Mouse (Mus musculus): Measurements from ENCODE around the gene Znrd1. TPM values are rescaled to one million over a fixed set of nuclear protein-coding genes. Genes with fewer than 3 reads are reported as not detected.

Znrd1 gene
- polyA plus RNA-seq (2012; rRNA removed) (73.7 and 81.6 TPM in 2 replicates), polyA plus RNA-seq (2014; fragmentation: Nextera tagmentation; extraction: Ambion mirVana) (103 and 108 TPM in 2 replicates)

GRCm38 (mm10) chr17:36957999-36958743 is at the start of gene Znrd1, which contains the start of gene Znrd1as:
TSS of gene Znrd1 (minus strand) at chr17:36958559.
TSS of gene Znrd1as (plus strand) at chr17:36958592.
- Histone ChIP-seq H3K27ac (replicated peaks; ENCODE audit: low read depth, low read length) (peak within 1 kb of the TSS; percentile 82), H3K9me3 (ENCODE audit: control insufficient read depth, low read length) (no peaks in the 10 kb centered on the region), H3K36me3 (ENCODE audit: control insufficient read depth, insufficient read depth, low read length) (peaks cover 19% of the 10 kb centered on the region; the same call in 1 of the 2 replicates), H3K27me3 (ENCODE audit: control insufficient read depth, insufficient read depth, low read length) (no peaks in the 10 kb centered on the region), H3K9ac (ENCODE audit: low read depth, low read length, severe bottlenecking) (peak within 1 kb of the TSS; percentile 77), H3K4me1 (ENCODE audit: control insufficient read depth, insufficient read depth, low read length) (peaks cover 7% of the 10 kb centered on the region), H3K4me3 (replicated peaks; ENCODE audit: low read length) (peak within 1 kb of the TSS; percentile 70), H3K4me2 (replicated peaks; ENCODE audit: low read depth, low read length, severe bottlenecking) (peak within 1 kb of the TSS; percentile 72)
- TF ChIP-seq POLR2A (IDR thresholded peaks at IDR 0.05; ENCODE audit: borderline replicate concordance, extremely low read depth, insufficient read depth, insufficient read length), result 0 out of 2 replicates have a peak, but pooled peaks have one; percentile 35
- ATAC-seq (ENCODE audit: low FRiP score, low read depth) (peak; percentile 99), DNase-seq (ENCODE audit: low spot score) (peak; percentile 97)
- under 1% methylated on average over 46 of the region's 46 CpGs for WGBS

- peak overlapping the region; percentile 79 for H3K4me3 ChIP-seq (replicated peaks; ENCODE audit: low read length)
- TF ChIP-seq POLR2A (IDR thresholded peaks at IDR 0.05; ENCODE audit: borderline replicate concordance, extremely low read depth, insufficient read depth, insufficient read length), result no peak
- H3K9ac ChIP-seq (ENCODE audit: low read depth, low read length, severe bottlenecking), result peak overlapping the region; percentile 96
- 0 out of 2 replicates have a peak overlapping the region, but pooled peaks have one; percentile 94 for H3K27ac ChIP-seq (replicated peaks; ENCODE audit: low read depth, low read length)
- no peaks in the 10 kb centered on the region for H3K27me3 ChIP-seq (ENCODE audit: control insufficient read depth, insufficient read depth, low read length)
- H3K36me3 ChIP-seq (ENCODE audit: control insufficient read depth, insufficient read depth, low read length), result peaks cover 32% of the 10 kb centered on the region
- H3K9me3 ChIP-seq (ENCODE audit: control insufficient read depth, low read length), result no peaks in the 10 kb centered on the region
- WGBS, result 51% methylated on average over 4 of the region's 4 CpGs
- H3K4me1 ChIP-seq (ENCODE audit: control insufficient read depth, insufficient read depth, low read length), result peaks cover 9% of the 10 kb centered on the region
- ATAC-seq (ENCODE audit: low FRiP score, low read depth) (no peak), DNase-seq (ENCODE audit: low spot score) (no peak)
- H3K4me2 ChIP-seq (replicated peaks; ENCODE audit: low read depth, low read length, severe bottlenecking), result peak overlapping the region; percentile 72
Observed at GRCm38 (mm10) chr17:37003366-37003765, 45.0 kb upstream of the Znrd1 start.

GRCm38 (mm10) chr17:37002364-37003330 is 44.3 kb upstream of the Znrd1 start:
- TF ChIP-seq POLR2A (IDR thresholded peaks at IDR 0.05; ENCODE audit: borderline replicate concordance, extremely low read depth, insufficient read depth, insufficient read length), result peak; percentile 53; the same call in 1 of the 2 replicates
- WGBS, result under 1% methylated on average over 47 of the region's 49 CpGs
- Histone ChIP-seq H3K4me1 (ENCODE audit: control insufficient read depth, insufficient read depth, low read length) (peaks cover 9% of the 10 kb centered on the region), H3K9me3 (ENCODE audit: control insufficient read depth, low read length) (no peaks in the 10 kb centered on the region), H3K27me3 (ENCODE audit: control insufficient read depth, insufficient read depth, low read length) (no peaks in the 10 kb centered on the region), H3K4me2 (replicated peaks; ENCODE audit: low read depth, low read length, severe bottlenecking) (peak overlapping the region; percentile 72), H3K4me3 (replicated peaks; ENCODE audit: low read length) (peak overlapping the region; percentile 79), H3K9ac (ENCODE audit: low read depth, low read length, severe bottlenecking) (peak overlapping the region; percentile 96), H3K27ac (replicated peaks; ENCODE audit: low read depth, low read length) (peak overlapping the region; percentile 94), H3K36me3 (ENCODE audit: control insufficient read depth, insufficient read depth, low read length) (peaks cover 24% of the 10 kb centered on the region)
- ATAC-seq (ENCODE audit: low FRiP score, low read depth) (peak; percentile 90), DNase-seq (ENCODE audit: low spot score) (peak; percentile 91)

- Histone ChIP-seq H3K4me3 (replicated peaks; ENCODE audit: low read length) (peak within 1 kb of the TSS; percentile 79), H3K9ac (ENCODE audit: low read depth, low read length, severe bottlenecking) (no peak within 1 kb of the TSS), H3K4me1 (ENCODE audit: control insufficient read depth, insufficient read depth, low read length) (peaks cover 9% of the 10 kb centered on the region), H3K27ac (replicated peaks; ENCODE audit: low read depth, low read length) (no peak within 1 kb of the TSS), H3K36me3 (ENCODE audit: control insufficient read depth, insufficient read depth, low read length) (peaks cover 9% of the 10 kb centered on the region), H3K4me2 (replicated peaks; ENCODE audit: low read depth, low read length, severe bottlenecking) (peak within 1 kb of the TSS; percentile 72), H3K9me3 (ENCODE audit: control insufficient read depth, low read length) (no peaks in the 10 kb centered on the region), H3K27me3 (ENCODE audit: control insufficient read depth, insufficient read depth, low read length) (no peaks in the 10 kb centered on the region)
- no peak for TF ChIP-seq POLR2A (IDR thresholded peaks at IDR 0.05; ENCODE audit: borderline replicate concordance, extremely low read depth, insufficient read depth, insufficient read length)
- WGBS, result 92% methylated on average over 7 of the region's 7 CpGs
- ATAC-seq (ENCODE audit: low FRiP score, low read depth) (no peak), DNase-seq (ENCODE audit: low spot score) (no peak)
Observed at GRCm38 (mm10) chr17:37000863-37001262, 42.5 kb upstream of the Znrd1 start, which contains the start of gene Zfp57. TSS of gene Zfp57 (plus strand) at chr17:37001163.

- 40% methylated on average over 2 of the region's 2 CpGs for WGBS
- Histone ChIP-seq H3K4me1 (ENCODE audit: control insufficient read depth, insufficient read depth, low read length) (peaks cover 5% of the 10 kb centered on the region), H3K4me3 (replicated peaks; ENCODE audit: low read length) (no peak overlapping the region), H3K9me3 (ENCODE audit: control insufficient read depth, low read length) (no peaks in the 10 kb centered on the region), H3K27ac (replicated peaks; ENCODE audit: low read depth, low read length) (no peak overlapping the region), H3K36me3 (ENCODE audit: control insufficient read depth, insufficient read depth, low read length) (no peaks in the 10 kb centered on the region), H3K9ac (ENCODE audit: low read depth, low read length, severe bottlenecking) (no peak overlapping the region), H3K27me3 (ENCODE audit: control insufficient read depth, insufficient read depth, low read length) (no peaks in the 10 kb centered on the region), H3K4me2 (replicated peaks; ENCODE audit: low read depth, low read length, severe bottlenecking) (no peak overlapping the region)
- ATAC-seq (ENCODE audit: low FRiP score, low read depth) (no peak), DNase-seq (ENCODE audit: low spot score) (no peak)
- no peak for TF ChIP-seq POLR2A (IDR thresholded peaks at IDR 0.05; ENCODE audit: borderline replicate concordance, extremely low read depth, insufficient read depth, insufficient read length)
Observed at GRCm38 (mm10) chr17:36998477-36998876, 40.1 kb upstream of the Znrd1 start.
